Mouse (Mus musculus) MEL (cell line): ENCODE measurements at regions not wholly inside any gene's neighbourhood (a gene's known extent, or its start where the extent isn't known, plus 50 kb on each side); places are given as distances from the start of the nearest gene placed in this dataset.

Experiments
- CHD2 ChIP-seq: IDR thresholded peaks from 2 replicates; pipeline ENCODE4 v1.6.1; 2011; ENCODE audit warnings: low read length, improper control_type of control experiment
- CTCF ChIP-seq, 3 experiments: IDR thresholded peaks in 2 of 3; conservative IDR thresholded peaks in 1 of 3; 2 replicates each; pipeline ENCODE4 v1.5.1; 2011 to 2012; ENCODE audit warnings: low read length in 3 of 3, low read depth in 2 of 3, mild to moderate bottlenecking in 2 of 3, improper control_type of control experiment in 1 of 3, inconsistent platforms in 1 of 3, mixed read lengths in 1 of 3, moderate library complexity in 1 of 3; ENCODE audit not compliant: control insufficient read depth in 1 of 3, insufficient read depth in 1 of 3, poor library complexity in 1 of 3, severe bottlenecking in 1 of 3
- POLR2A ChIP-seq, 2 experiments: IDR thresholded peaks; 2 replicates each; pipeline ENCODE4 v1.6.1; 2011 to 2012; ENCODE audit warnings: low read length in 2 of 2, mild to moderate bottlenecking in 2 of 2, control low read depth in 1 of 2, improper control_type of control experiment in 1 of 2, low read depth in 1 of 2, moderate library complexity in 1 of 2; ENCODE audit not compliant: control insufficient read depth in 1 of 2, insufficient read depth in 1 of 2, poor library complexity in 1 of 2
- SMC3 ChIP-seq: IDR thresholded peaks from 2 replicates; pipeline ENCODE4 v1.6.1; 2011; ENCODE audit warnings: low read depth, low read length, improper control_type of control experiment

GRCm38 (mm10) chr16:93285191-93285590 lies 318.7 kb downstream of the Setd4 start:
- no peak for TF ChIP-seq POLR2A (IDR thresholded peaks at IDR 0.05; ENCODE audit: control insufficient read depth in 1 of 2, insufficient read depth in 1 of 2, low read depth in 1 of 2, low read length in 2 of 2, poor library complexity in 1 of 2)
- TF ChIP-seq CTCF (IDR thresholded peaks at IDR 0.05 in 2 of 3, conservative IDR thresholded peaks at IDR 0.05 in 1 of 3; ENCODE audit: control insufficient read depth in 1 of 3, insufficient read depth in 1 of 3, low read depth in 2 of 3, low read length in 3 of 3, poor library complexity in 1 of 3, severe bottlenecking in 1 of 3) = no peak
- no peak for TF ChIP-seq SMC3
- TF ChIP-seq CHD2 = no peak
